18 mouse cellular contexts compared by ENCODE assay signal in the genomic region with DNA sequence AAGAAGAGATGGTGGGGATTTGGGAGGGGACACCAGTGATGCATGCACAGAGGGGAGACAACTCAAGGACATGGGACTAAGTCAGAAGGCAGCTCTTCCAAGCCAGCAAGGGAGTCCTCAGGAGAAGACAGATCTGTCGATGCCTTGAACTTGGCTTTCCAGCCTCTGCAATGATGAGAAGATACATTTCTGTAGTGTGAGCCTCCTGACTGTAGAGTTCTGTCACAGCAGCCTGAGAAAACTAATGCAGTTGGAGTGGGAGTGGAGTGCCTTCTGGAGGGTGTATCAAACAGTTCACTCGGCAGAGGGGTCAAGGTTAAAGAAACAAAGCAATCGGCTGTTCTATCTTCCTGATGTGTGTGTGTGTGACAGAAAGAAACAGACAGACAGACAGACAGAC.
DNase-seq lines count a peak whose midpoint lies in the region; ATAC-seq and TF ChIP-seq lines count a peak whose summit lies in the region.
"Had no signal": no experiment of that assay in that cellular context is flagged by ENCODE, and none has a peak within 500 bp of the region (broad histone marks: within the 10 kb centered on the region; RNA-seq: fewer than 3 reads in every experiment).

No protein-coding gene starts in this region.

- no peak overlapping the region for H3K4me3 ChIP-seq in heart, postnatal 0 days (ENCODE audit: low read depth, low read length)
- no peak overlapping the region for H3K4me3 ChIP-seq in lung, embryonic 14.5 days (ENCODE audit: low read depth, low read length)
- H3K4me3 ChIP-seq: embryonic facial prominence, embryonic 10.5 days; erythroblast, embryonic 14.5 days; limb, embryonic 13.5 days; liver, embryonic 15.5 days; neural tube, embryonic 12.5 days had no signal

- ATAC-seq in frontal cortex, adult (ENCODE audit: low TSS enrichment): peak; percentile 51; the same call in 1 of the 2 replicates
- no peak for ATAC-seq in heart, postnatal 0 days (ENCODE audit: insufficient read depth, low read depth)
- ATAC-seq in lung, embryonic 14.5 days (ENCODE audit: insufficient read depth): peak; percentile 41; the same call in 1 of the 2 replicates
- ATAC-seq: forebrain, embryonic 16.5 days; Patski had no signal

- TF ChIP-seq EP300 in heart, postnatal 0 days (IDR thresholded peaks at IDR 0.05; ENCODE audit: low read depth): no peak

- H3K9me3 ChIP-seq in heart, postnatal 0 days (replicated peaks; ENCODE audit: control insufficient read depth, low read length): no peaks in the 10 kb centered on the region
- H3K9me3 ChIP-seq in lung, embryonic 14.5 days (ENCODE audit: low read depth, low read length): no peaks in the 10 kb centered on the region
- H3K9me3 ChIP-seq: embryonic facial prominence, embryonic 10.5 days; limb, embryonic 13.5 days; liver, embryonic 15.5 days; neural tube, embryonic 12.5 days had no signal

- H3K9ac ChIP-seq in heart, postnatal 0 days (replicated peaks; ENCODE audit: low read depth, low read length): no peak overlapping the region
- H3K9ac ChIP-seq in lung, embryonic 14.5 days: no peak overlapping the region
- H3K9ac ChIP-seq: limb, embryonic 13.5 days; liver, embryonic 15.5 days; neural tube, embryonic 12.5 days had no signal

- WGBS in heart, postnatal 0 days: 39% methylated on average over 3 of the region's 3 CpGs
- 11% methylated on average over 3 of the region's 3 CpGs for WGBS in lung, embryonic 14.5 days

- DNase-seq in frontal cortex, postnatal 10 days (ENCODE audit: low spot score in 2 of 2): no peak
- no peak for DNase-seq in heart, postnatal 0 days (ENCODE audit: low spot score)
- DNase-seq in heart, adult 8-10 months (ENCODE audit: low spot score): no peak
- DNase-seq in lung, embryonic 14.5 days: peak; percentile 34
- DNase-seq in lung, postnatal 25 days (ENCODE audit: low spot score): no peak
- DNase-seq in embryo, embryonic 11 days: peak; percentile 21
- no peak for DNase-seq in cerebellum, adult 18-20 months
- DNase-seq: kidney, adult 8-10 months; lung, postnatal 4 days; midbrain, embryonic 14.5 days had no signal

- peak overlapping the region; percentile 67 for H3K27ac ChIP-seq in heart, postnatal 0 days (ENCODE audit: low read depth)
- H3K27ac ChIP-seq in lung, embryonic 14.5 days (ENCODE audit: low read depth): no peak overlapping the region
- H3K27ac ChIP-seq: embryonic facial prominence, embryonic 10.5 days; limb, embryonic 13.5 days; liver, embryonic 15.5 days; neural tube, embryonic 12.5 days had no signal

- peaks cover 19% of the 10 kb centered on the region; the same call in 1 of the 2 replicates for H3K4me1 ChIP-seq in heart, postnatal 0 days (ENCODE audit: control insufficient read depth, insufficient read depth)
- H3K4me1 ChIP-seq in lung, embryonic 14.5 days (ENCODE audit: insufficient read depth): 0 out of 2 replicates have a peak, but pooled peaks cover 8% of the 10 kb centered on the region
- H3K4me1 ChIP-seq: limb, embryonic 13.5 days; liver, embryonic 15.5 days had no signal

- H3K27me3 ChIP-seq in heart, postnatal 0 days (ENCODE audit: control insufficient read depth, insufficient read depth, low read length): no peaks in the 10 kb centered on the region
- no peaks in the 10 kb centered on the region for H3K27me3 ChIP-seq in lung, embryonic 14.5 days (ENCODE audit: insufficient read depth, low read length)
- H3K27me3 ChIP-seq: limb, embryonic 13.5 days; liver, embryonic 15.5 days; neural tube, embryonic 12.5 days; Patski had no signal

- TF ChIP-seq CTCF in heart, postnatal 0 days (IDR thresholded peaks at IDR 0.05; ENCODE audit: low read depth): no peak
- no peak for TF ChIP-seq CTCF in lung, embryonic 14.5 days (IDR thresholded peaks at IDR 0.05; ENCODE audit: low read depth)

- no peaks in the 10 kb centered on the region for H3K36me3 ChIP-seq in heart, postnatal 0 days (replicated peaks; ENCODE audit: control insufficient read depth, insufficient read depth, low read length)
- H3K36me3 ChIP-seq in lung, embryonic 14.5 days (ENCODE audit: insufficient read depth): no peaks in the 10 kb centered on the region
- H3K36me3 ChIP-seq: embryonic facial prominence, embryonic 10.5 days; limb, embryonic 13.5 days; liver, embryonic 15.5 days; neural tube, embryonic 12.5 days had no signal

- no peak overlapping the region for H3K4me2 ChIP-seq in heart, postnatal 0 days (ENCODE audit: low read depth, low read length)
- H3K4me2 ChIP-seq in lung, embryonic 14.5 days: no peak overlapping the region
- H3K4me2 ChIP-seq: limb, embryonic 13.5 days; liver, embryonic 15.5 days; neural tube, embryonic 12.5 days had no signal

Comparison
In these comparisons a context has a peak if more than half of its experiments do, and no peak if none do; other contexts are left out.
1. DNase-seq: peak in lung, embryonic 14.5 days (single experiment) and embryo, embryonic 11 days (single experiment); none in frontal cortex, postnatal 10 days (0 of 2), heart, postnatal 0 days (single experiment), heart, adult 8-10 months (single experiment), lung, postnatal 25 days (single experiment) and cerebellum, adult 18-20 months (0 of 2).